ENCODE assay signal across 8 mouse cellular contexts in the genomic region with DNA sequence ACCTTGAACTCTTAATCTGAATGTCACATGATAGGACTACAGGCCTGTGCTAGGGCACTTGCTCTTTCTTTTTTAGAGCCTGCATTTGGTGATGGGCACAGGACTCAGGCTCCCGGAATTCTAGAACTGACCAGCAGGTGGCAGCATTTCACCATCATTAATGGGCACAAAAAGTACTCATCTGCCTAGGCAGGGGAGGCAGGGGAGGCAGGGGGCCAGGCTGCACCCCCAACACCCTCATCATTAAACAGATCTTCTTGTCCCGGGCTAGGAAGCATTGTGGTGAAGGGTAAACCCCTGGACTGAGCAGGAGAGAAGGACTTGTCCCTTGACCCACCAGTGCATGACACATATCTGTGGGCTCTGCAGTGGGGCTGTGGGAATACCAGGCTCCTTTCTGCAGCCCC. TPM values are rescaled to one million over a fixed set of nuclear protein-coding genes. Genes with fewer than 3 reads are reported as not detected.
A peak's percentile ranks its signal among the peaks of the same experiment; 100 is the strongest.
DNase-seq lines count a peak whose midpoint lies in the region; ATAC-seq and TF ChIP-seq lines count a peak whose summit lies in the region.

No protein-coding gene starts in this region.

- no peak overlapping the region for H3K4me3 ChIP-seq in heart, adult 2 months
- no peak overlapping the region for H3K4me3 ChIP-seq in heart, embryonic 12.5 days
- H3K4me3 ChIP-seq in forebrain, embryonic 16.5 days (replicated peaks; ENCODE audit: low read length): no peak overlapping the region
- H3K4me3 ChIP-seq in midbrain, embryonic 15.5 days: no peak overlapping the region

- TF ChIP-seq CTCF in heart, adult 2 months (IDR thresholded peaks at IDR 0.05): peak; percentile 86

- H3K4me1 ChIP-seq in heart, adult 2 months (ENCODE audit: control insufficient read depth, insufficient read depth, low read length): no peaks in the 10 kb centered on the region
- no peaks in the 10 kb centered on the region for H3K4me1 ChIP-seq in heart, embryonic 12.5 days (replicated peaks)
- H3K4me1 ChIP-seq in forebrain, embryonic 16.5 days (replicated peaks; ENCODE audit: control insufficient read depth, insufficient read depth, low read length): peaks cover 4% of the 10 kb centered on the region
- H3K4me1 ChIP-seq in midbrain, embryonic 15.5 days: peaks cover 9% of the 10 kb centered on the region

- H3K9ac ChIP-seq in heart, adult 2 months (ENCODE audit: low read depth, low read length): no peak overlapping the region
- no peak overlapping the region for H3K9ac ChIP-seq in heart, embryonic 12.5 days
- no peak overlapping the region for H3K9ac ChIP-seq in forebrain, embryonic 16.5 days (replicated peaks; ENCODE audit: low read depth, low read length)
- no peak overlapping the region for H3K9ac ChIP-seq in midbrain, embryonic 15.5 days

- TF ChIP-seq POLR2A in heart, adult 2 months (IDR thresholded peaks at IDR 0.05; ENCODE audit: insufficient read depth, low read depth, low read length): no peak

- no peak overlapping the region for H3K27ac ChIP-seq in heart, adult 2 months
- no peak overlapping the region for H3K27ac ChIP-seq in heart, embryonic 12.5 days (ENCODE audit: poor library complexity, severe bottlenecking)
- no peak overlapping the region for H3K27ac ChIP-seq in forebrain, embryonic 16.5 days (ENCODE audit: low read length)
- no peak overlapping the region for H3K27ac ChIP-seq in midbrain, embryonic 15.5 days

- no peak overlapping the region for H3K4me2 ChIP-seq in heart, embryonic 12.5 days
- H3K4me2 ChIP-seq in forebrain, embryonic 16.5 days (ENCODE audit: low read length): no peak overlapping the region
- H3K4me2 ChIP-seq in midbrain, embryonic 15.5 days: no peak overlapping the region

- H3K27me3 ChIP-seq in heart, adult 2 months (ENCODE audit: control insufficient read depth, insufficient read depth, low read length): no peaks in the 10 kb centered on the region
- H3K27me3 ChIP-seq in heart, embryonic 12.5 days (replicated peaks): peaks cover 23% of the 10 kb centered on the region; the same call in 1 of the 2 replicates
- H3K27me3 ChIP-seq in forebrain, embryonic 16.5 days (replicated peaks; ENCODE audit: control insufficient read depth, insufficient read depth, low read length): no peaks in the 10 kb centered on the region
- no peaks in the 10 kb centered on the region for H3K27me3 ChIP-seq in midbrain, embryonic 15.5 days (replicated peaks)
- H3K27me3 ChIP-seq in splenic B cell, adult 2 months (ENCODE audit: control insufficient read depth, insufficient read depth, low read length, poor library complexity, severe bottlenecking): no peaks in the 10 kb centered on the region

- DNase-seq in heart, adult 2 months: peak; percentile 57 to 81
- DNase-seq in cerebellum, adult 18-20 months: peak; percentile 64 to 80
- DNase-seq in hindlimb bud, embryonic 11.5 days (ENCODE audit: extremely low spot score, low read depth, low spot score): peak; percentile 41
- peak; percentile 80 to 87 for DNase-seq in left cerebral cortex, postnatal 14 days (ENCODE audit: low spot score in 2 of 2)
- peak; percentile 60 for DNase-seq in splenic B cell, adult 2 months (ENCODE audit: low read depth, low spot score)

- 0% methylated on average over 2 of the region's 2 CpGs for WGBS in heart, adult 2 months
- WGBS in heart, embryonic 12.5 days: 5% methylated on average over 2 of the region's 2 CpGs
- 0% methylated on average over 2 of the region's 2 CpGs for WGBS in forebrain, embryonic 16.5 days
- WGBS in midbrain, embryonic 15.5 days: 0% methylated on average over 2 of the region's 2 CpGs

- no peak for ATAC-seq in heart, embryonic 12.5 days (ENCODE audit: insufficient number of reproducible peaks, low FRiP score)
- ATAC-seq in forebrain, embryonic 16.5 days: peak; percentile 78
- ATAC-seq in midbrain, embryonic 15.5 days (replicated peaks): peak; percentile 62

- H3K79me2 ChIP-seq in heart, adult 2 months (replicated peaks; ENCODE audit: control insufficient read depth, insufficient read depth, low read length): no peaks in the 10 kb centered on the region

- H3K36me3 ChIP-seq in heart, adult 2 months (ENCODE audit: control insufficient read depth, insufficient read depth, low read length): no peaks in the 10 kb centered on the region
- H3K36me3 ChIP-seq in heart, embryonic 12.5 days: no peaks in the 10 kb centered on the region
- H3K36me3 ChIP-seq in forebrain, embryonic 16.5 days (ENCODE audit: control insufficient read depth, insufficient read depth): no peaks in the 10 kb centered on the region
- H3K36me3 ChIP-seq in midbrain, embryonic 15.5 days (replicated peaks): no peaks in the 10 kb centered on the region
- H3K36me3 ChIP-seq in splenic B cell, adult 2 months (ENCODE audit: control insufficient read depth, insufficient read depth, low read length, poor library complexity, severe bottlenecking): no peaks in the 10 kb centered on the region

- intact Hi-C loops in heart, adult 2 months (cut with DNase I): loop anchor here (1.0 to 2.0 kb wide), 3 partner anchors 151 to 633 kb away; no protein-coding TSS in a partner anchor
- intact Hi-C loops in left cerebral cortex, postnatal 14 days (cut with DNase I): loop anchor here (5.0 kb wide), 4 partner anchors 158 to 633 kb away; no protein-coding TSS in a partner anchor

- TF ChIP-seq EP300 in heart, adult 2 months (IDR thresholded peaks at IDR 0.05; ENCODE audit: insufficient read depth, low read depth, low read length): 0 out of 2 replicates have a peak, but pooled peaks have one; percentile 39

- H3K9me3 ChIP-seq in heart, embryonic 12.5 days (replicated peaks): no peaks in the 10 kb centered on the region
- no peaks in the 10 kb centered on the region for H3K9me3 ChIP-seq in forebrain, embryonic 16.5 days (ENCODE audit: control insufficient read depth, low read length)
- no peaks in the 10 kb centered on the region for H3K9me3 ChIP-seq in midbrain, embryonic 15.5 days

RNA-seq across cellular contexts. Expression of a gene that starts 29.0 kb away (rescaled TPM):
- under 1 TPM; 0.08 to 0.11 TPM for total RNA-seq in heart, adult 2 months (2021)
- 0.33 TPM in 1 of 2 replicates, not detected in the other for polyA plus RNA-seq in heart, adult 2 months (2012; rRNA removed)
- 0.06 and 0.29 TPM in 2 replicates for polyA plus RNA-seq in heart, embryonic 12.5 days (2016; fragmentation: Nextera tagmentation; extraction: Ambion mirVana)
- 0.17 TPM in 1 of 2 replicates, not detected in the other for polyA plus RNA-seq in forebrain, embryonic 16.5 days (2015; fragmentation: Nextera tagmentation; extraction: Ambion mirVana)
- total RNA-seq in left cerebral cortex, postnatal 14 days (2021): under 1 TPM; 0.22 to 0.23 TPM
- 0.62 TPM in 1 of 2 replicates, not detected in the other for polyA plus RNA-seq in midbrain, embryonic 15.5 days (2015; fragmentation: Nextera tagmentation; extraction: Ambion mirVana)
